Mouse (Mus musculus) kidney, adult 18-20 months (tissue): ENCODE measurements around the gene Frrs1.
A peak's percentile ranks its signal among the peaks of the same experiment; 100 is the strongest.
"Not testable (repeated sequence)": the region's sequence is repeated elsewhere in the genome, so short reads cannot be mapped to it uniquely, and the experiment has no call there.

Source experiments
- DNase-seq: peaks from one replicate; pipeline ENCODE4 v3.0.0; 2021

Frrs1 gene

GRCm38 (mm10) chr3:116858941-116859685 is at the start of gene Frrs1:
Gene Frrs1 (plus strand): TSS chr3:116859464.
- no peak for DNase-seq

DNA sequence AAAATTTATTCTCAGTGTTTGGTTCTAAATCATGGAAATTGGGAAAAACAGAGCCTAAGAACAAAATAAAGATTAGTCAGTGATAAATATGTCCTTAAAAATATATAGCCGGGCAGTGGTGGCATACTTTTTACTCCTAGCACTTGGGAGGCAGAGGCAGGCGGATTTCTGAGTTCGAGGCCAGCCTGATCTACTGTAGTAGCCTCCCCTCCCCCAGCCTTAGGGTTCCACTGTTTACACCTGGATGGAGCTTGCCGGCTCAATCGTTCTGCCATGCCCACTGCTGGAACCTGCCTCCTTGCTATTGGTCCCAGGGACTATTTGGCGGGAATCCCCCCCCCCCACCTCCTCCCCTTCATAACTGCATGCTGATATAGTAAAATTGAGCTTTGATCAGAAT is 48.9 kb upstream of the Frrs1 start:
- not testable (repeated sequence) for DNase-seq

DNA sequence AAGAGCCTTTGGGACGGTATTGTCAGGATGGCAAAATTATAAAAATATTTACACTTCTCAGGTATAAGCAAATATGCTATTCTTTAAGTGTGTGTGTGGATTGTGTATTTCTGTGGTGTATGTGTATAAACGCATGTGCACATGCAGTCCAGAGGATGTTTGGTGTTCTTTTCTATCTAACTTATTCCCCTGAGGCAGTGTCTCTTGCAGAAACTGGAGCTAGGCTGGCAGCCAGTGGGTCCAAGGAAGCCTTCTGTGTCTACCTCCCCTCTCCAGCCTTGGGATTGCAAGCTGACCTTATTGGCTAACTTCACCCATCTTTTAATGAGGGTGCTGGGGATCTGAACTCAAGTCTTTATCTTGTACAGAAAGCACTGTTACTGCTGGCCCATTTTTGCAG is 46.3 kb upstream of the Frrs1 start:
- no peak for DNase-seq

DNA sequence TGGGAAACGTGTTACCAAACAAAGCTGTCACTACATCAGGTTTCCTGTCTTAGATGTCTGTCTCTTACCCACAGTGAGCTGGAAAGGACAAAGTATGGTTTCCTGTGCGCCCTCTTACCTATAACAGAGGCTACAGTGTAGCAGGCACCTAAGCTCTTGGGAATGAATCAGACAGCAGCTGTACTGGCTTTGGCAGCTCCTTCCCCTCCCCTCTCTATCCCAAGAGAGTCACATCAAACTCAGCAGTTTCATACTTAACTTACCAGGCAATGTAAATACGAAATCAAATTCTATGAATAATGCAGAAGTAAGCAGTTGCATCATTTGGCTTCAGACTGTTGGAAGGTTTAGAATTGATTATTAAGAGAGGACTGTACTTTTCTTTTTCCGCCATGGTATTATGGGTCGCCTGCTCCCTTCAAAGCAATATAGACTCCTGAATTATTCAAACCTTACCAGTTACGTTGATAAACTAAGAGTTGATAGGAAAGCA is 43.9 kb upstream of the Frrs1 start:
- no peak for DNase-seq

DNA sequence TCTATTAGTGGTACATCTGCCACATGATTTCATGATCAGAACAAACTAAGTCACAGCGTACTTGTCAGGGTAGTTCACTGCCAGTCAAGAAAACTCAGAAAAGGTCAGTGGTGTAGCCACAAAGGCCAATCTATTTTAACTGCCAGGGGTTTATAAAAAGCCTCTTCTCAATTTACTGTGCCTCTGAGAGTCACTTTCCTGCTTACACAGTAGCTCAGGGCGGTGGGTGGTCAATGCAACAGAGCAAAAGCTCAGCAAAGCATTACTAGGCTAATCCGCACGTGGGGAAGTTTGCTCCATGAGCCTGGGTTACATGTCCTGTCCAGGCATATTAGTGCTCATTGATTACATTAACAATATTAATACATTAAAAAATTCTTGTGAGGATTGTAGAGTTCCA is 43.3 kb upstream of the Frrs1 start:
- no peak for DNase-seq

GRCm38 (mm10) chr3:116816674-116817215 is 42.5 kb upstream of the Frrs1 start:
- DNase-seq = no peak

DNA sequence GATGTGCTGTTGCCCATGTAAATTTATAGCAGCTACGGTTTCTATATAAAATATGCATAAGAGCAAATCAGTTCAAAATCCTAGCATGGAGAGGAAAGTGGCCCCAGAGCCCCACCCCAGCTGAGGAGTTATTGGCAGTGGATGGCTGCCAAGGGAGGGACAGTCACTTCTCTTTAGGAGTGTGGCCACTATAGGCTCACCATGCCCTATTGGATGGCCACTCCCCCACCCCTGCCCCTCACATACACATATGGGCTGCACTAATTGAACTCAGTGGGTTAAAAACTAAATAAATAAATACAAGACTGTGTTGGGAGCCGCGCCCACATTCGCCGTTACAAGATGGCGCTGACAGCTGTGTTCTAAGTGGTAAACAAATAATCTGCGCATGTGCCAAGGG is 42.0 kb upstream of the Frrs1 start:
- no peak for DNase-seq

- DNase-seq = no peak
Measured at GRCm38 (mm10) chr3:116826471-116827215, 32.6 kb upstream of the Frrs1 start.

DNA sequence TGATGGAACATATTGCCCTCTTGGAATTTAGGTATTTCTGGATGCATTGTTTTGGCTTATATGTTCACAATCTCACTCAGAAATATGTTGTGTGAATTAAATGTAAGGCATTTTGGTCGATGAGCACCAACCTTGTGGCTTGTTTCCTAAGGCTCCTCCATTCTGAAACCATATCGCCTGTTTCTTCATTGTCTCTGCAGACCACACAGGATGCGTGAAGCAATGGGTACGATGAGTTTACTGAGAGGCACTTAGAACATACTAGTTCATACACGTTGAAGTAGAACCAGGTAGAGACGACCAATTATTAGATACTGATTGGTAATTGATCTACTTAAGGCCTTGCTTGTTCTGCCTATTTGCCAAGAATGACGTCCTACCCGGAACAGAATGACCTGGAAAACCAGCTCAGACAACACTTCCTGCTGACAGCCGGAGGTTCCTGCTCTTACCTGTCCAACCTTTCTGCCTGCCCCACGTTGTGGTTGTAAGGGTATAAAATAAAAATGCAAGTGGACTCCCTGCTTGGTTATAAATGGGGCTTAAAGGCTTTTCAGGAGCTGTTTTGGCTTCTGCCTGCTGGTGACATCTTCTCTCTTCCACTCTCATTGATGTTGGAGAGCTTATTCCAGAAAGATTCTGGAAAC is 29.9 kb upstream of the Frrs1 start:
- no peak for DNase-seq

DNA sequence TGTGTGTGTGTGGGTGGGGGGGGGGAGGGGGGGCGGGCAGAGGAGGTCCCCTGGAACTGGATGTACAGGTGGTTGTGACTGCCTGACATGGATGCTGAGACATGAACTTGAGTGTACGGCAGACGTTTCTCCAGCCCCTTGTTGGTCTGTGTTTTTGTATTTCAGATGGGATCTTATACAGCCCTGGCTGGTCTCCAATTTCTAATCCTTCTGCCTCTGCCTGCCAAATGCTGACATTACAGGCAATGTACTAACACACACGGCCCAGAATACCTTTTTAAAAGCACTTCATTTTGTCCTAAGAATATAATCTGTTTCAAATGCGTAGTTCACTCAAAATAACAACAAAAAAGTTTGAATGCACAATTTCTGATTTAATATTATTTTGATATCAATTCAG is 27.9 kb upstream of the Frrs1 start:
- no peak for DNase-seq

DNA sequence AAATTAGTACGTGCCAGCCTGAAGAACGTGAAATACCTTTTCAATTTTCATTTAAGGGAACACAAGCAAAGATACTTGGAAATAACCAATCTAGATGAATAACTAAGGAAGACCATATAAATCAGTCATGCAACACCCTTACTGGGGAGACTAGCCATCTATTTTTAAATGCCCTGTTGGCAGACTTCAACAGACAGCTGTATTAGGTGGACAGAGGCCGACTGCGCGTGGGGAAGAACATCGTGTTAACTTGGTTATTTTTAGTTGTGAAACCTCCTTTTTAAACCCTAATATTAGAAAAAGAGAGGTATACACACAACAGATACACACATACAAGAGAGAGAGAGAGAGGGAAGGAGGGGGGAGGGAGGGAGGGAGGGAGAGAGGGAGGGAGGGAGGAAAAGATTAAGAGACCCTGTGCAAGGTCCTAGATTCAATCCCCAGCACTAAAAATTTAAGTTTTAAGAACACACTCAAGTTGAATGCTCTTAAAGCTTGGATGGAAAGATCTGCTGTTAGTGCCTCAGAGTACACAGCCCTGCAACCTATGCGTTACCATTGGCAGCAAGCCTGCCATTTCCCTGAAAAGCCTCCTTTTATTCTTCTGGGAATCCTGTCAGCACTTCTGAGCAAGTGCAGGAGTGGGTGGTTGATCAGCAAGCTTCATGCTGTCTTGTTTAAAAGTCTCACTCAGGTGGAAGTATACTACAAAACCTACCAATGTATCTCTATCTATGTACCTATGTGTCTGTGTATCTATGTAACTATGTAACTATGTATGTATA is 26.5 kb upstream of the Frrs1 start:
- DNase-seq = no peak

- DNase-seq = no peak
Measured at GRCm38 (mm10) chr3:116833491-116833890, 25.8 kb upstream of the Frrs1 start.

- no peak for DNase-seq
Measured at GRCm38 (mm10) chr3:116834241-116834640, 25.0 kb upstream of the Frrs1 start.

DNA sequence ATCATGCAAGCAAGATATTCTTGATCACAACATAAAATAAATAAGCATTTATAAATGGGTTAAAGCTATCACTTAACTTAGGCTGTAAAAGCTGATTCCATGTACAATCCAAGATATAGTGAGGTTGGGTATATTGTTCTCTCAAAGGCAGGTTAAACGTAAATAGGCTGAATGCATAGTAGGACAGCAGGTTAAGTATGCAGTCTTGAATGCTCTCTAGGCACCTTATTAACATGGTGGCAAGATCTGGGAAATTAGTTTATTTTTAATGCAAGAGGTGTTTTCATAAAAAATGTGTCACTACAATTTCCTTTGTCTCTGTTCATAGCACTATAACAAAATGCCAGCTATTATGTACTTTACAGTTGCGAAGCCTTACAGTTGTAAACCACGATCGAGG is 23.9 kb upstream of the Frrs1 start:
- DNase-seq = no peak

DNA sequence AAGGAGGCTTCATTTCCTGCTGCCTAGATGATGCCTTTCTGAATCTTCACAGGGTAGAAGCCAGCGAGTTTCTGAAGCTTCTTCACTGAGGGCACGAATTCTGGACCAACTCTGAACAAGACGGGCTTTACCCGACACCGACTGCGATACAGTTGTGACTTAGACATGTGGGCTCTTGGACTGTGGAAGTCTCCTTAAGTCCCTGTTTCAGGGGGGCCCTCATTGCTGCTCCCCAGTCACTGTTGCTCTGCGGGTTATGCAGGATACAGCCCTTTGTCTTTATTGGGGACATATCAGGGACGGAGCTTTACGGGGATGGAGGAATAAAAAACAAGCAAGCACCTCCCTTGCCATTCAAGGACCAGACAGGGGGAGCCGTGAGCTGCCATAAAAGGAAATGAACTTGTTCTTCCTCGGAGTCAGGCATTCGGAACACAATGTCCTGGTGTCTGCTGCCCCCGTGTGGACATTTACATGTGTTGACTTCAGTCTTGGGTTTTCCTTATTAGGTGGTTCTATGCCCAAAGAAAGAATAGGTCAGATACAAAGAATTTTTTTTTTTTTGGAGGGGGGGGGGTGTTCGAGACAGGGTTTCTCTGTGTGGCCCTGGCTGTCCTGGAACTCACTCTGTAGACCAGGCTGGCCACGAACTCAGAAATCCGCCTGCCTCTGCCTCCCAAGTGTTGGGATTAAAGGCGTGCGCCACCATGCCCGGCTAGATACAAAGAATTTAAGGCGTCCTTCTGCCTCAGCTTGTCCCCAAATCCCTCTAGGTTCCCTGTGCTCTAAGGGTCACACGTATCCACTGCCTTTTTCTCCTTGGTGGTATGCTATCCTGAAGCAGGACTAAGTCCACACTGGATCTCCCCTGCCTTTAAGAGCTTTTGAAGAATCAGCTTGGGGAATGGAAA is 23.2 kb upstream of the Frrs1 start:
- DNase-seq = peak; percentile 90

DNA sequence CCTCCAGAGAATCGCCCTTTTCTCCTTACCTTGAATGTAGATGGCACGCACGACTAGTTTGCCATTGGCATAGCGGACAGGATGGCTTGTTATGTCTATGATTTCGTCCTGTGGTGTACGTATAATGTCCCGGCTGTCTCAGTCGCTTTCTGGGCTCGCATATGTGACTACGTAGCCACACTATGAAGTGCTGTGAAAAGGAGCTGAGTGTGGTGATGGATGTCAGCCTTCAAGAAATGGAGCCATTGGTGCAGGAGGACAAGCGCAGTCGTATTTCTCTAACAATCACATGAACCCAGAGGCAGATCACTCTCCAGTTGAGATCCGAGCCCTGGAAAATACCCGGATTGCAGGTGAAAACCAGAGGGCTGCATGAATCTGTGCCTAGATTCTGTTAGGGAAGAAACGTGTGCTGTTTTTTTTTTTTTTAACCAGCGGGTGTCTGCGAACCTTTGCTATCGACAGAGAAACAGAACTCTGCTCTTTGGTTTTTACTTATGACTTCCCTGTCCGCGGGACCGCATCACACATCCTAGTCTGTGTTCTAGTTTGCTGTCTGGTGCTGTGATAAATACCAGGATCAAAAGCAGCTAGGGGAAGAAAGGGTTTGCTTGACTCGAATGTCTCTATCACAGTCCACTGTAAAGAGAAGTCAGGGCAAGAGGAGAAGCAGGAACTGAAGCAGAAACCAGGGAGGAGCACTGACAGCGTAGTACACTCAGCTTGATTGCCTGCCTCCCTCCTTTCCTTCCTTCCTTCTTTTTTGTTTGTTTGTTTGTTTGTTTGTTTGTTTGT is 22.4 kb upstream of the Frrs1 start:
- DNase-seq = no peak

DNA sequence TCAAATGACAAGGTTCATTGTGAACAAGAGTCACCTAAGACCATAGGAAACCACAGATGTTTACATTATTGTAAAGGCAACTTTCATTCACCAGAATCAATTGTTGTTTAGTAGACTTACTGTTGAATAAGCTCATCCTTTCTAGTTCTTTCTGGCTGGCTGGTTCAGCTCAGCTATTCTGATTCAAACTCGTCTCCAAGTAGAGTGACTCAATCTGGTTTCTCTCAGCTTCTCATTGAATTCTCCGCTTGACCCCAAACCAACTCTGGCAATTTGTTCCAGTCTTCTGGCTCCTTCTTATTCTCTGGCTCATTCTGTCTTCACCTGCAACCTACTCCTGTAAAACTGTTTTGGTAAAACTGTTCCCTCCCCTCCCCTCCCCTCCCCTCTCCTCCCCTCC is 18.0 kb upstream of the Frrs1 start:
- DNase-seq = no peak

DNA sequence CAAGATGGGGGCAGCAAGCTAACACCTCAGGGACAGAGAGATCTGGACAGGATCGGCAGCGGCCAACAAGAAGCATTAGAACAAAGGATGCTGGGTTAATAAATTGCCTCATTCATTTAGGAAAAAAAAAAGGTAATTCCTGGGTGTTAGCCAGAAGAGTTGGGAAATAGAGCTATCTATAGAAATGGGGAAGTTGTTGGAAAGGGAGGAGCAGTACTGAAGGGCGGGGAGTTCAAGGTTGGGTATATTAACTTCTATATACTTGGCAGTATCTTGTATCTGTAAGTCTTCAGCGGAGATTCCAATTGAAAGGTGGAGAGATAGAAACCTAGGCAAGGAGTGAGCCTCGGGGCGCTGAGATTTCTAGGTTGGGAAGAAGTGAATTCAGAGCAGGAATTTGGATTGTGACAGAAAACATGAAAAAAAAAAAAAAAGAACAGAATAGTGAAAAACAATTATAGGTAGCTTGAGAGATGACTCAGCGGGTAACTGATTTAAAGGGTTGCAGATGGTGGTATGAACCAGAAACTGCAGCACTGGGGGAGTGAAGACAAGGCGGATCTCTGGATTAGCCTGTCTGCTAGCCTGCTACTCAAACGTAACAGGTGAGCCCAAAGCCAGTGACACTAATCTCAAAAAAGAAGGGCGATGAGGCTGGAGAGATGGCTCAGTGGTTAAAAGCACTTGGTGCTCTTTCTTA is 14.2 kb upstream of the Frrs1 start:
- DNase-seq = no peak

GRCm38 (mm10) chr3:116846084-116846483 is 13.2 kb upstream of the Frrs1 start:
- no peak for DNase-seq

DNA sequence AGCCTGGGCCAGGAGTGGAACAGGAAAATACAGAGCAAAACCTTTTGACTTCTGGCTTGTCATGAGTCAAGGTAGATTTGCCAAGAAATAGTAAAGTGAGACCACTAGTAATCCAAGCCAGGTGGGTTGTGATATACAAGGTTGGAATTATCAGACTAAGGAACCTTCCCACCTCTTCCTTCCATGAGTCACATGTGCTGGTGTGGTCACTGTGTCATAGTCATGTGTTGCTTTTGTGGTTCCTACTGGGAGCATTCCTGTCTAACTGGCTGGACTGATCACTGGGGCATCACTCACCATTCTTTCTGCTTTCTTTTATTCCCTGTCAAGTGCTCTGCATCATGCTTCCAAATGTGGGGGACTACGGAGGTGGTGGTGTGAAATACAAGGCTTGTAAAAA is 11.2 kb upstream of the Frrs1 start:
- DNase-seq = no peak
